Mouse (Mus musculus) MEL (cell line): ENCODE results near the gene Nkd1. TPM values are rescaled to one million over a fixed set of nuclear protein-coding genes. Genes with fewer than 3 reads are reported as not detected.

Source experiments
- DNase-seq: peaks from one replicate; pipeline ENCODE4 v3.0.0; 2011; ENCODE audit warnings: low read depth, low spot score
- H3K27ac ChIP-seq: 2 replicates; pipeline ENCODE4 v1.5.1; 2012; ENCODE audit warnings: low read depth, mild to moderate bottlenecking, control low read depth, low read length, moderate library complexity; ENCODE audit not compliant: control insufficient read depth
- H3K27me3 ChIP-seq, 2 experiments: fragments of 150-350 bp in 1 of 2; sonication (generic) in 1 of 2; 2 replicates each; pipeline ENCODE4 v1.6.1; 2012; ENCODE audit warnings: low read length in 2 of 2, mild to moderate bottlenecking in 2 of 2, improper control_type of control experiment in 1 of 2, moderate library complexity in 1 of 2; ENCODE audit not compliant: insufficient read depth in 2 of 2, control insufficient read depth in 1 of 2
- H3K36me3 ChIP-seq, 2 experiments: 2 replicates each; pipeline ENCODE4 v1.6.1; 2012 to 2014; ENCODE audit warnings: low read length in 2 of 2, improper control_type of control experiment in 1 of 2, inconsistent platforms in 1 of 2, mild to moderate bottlenecking in 1 of 2; ENCODE audit not compliant: insufficient read depth in 2 of 2, control insufficient read depth in 1 of 2
- H3K4me1 ChIP-seq, 2 experiments: fragments of 150-350 bp in 1 of 2; sonication (generic) in 1 of 2; 2 replicates each; pipeline ENCODE4 v1.6.1; 2012; ENCODE audit warnings: low read length in 2 of 2, improper control_type of control experiment in 1 of 2, mild to moderate bottlenecking in 1 of 2; ENCODE audit not compliant: insufficient read depth in 2 of 2, control insufficient read depth in 1 of 2
- H3K4me3 ChIP-seq, 2 experiments: fragments of 150-350 bp in 1 of 2; sonication (generic) in 1 of 2; 2 replicates each; pipeline ENCODE4 v1.5.1; 2012; ENCODE audit warnings: low read depth in 2 of 2, low read length in 2 of 2, mild to moderate bottlenecking in 2 of 2, moderate library complexity in 2 of 2, control low read depth in 1 of 2, improper control_type of control experiment in 1 of 2; ENCODE audit not compliant: control insufficient read depth in 1 of 2, insufficient read depth in 1 of 2
- H3K79me2 ChIP-seq: 2 replicates; pipeline ENCODE4 v1.6.1; 2012; ENCODE audit warnings: mild to moderate bottlenecking, low read length, moderate library complexity; ENCODE audit not compliant: control insufficient read depth, poor library complexity, insufficient read depth
- H3K9ac ChIP-seq: 2 replicates; pipeline ENCODE4 v1.6.1; 2012; ENCODE audit warnings: low read depth, mild to moderate bottlenecking, control low read depth, low read length, moderate library complexity; ENCODE audit not compliant: control insufficient read depth, poor library complexity, severe bottlenecking
- H3K9me3 ChIP-seq: fragments of 150-350 bp; sonication (generic); replicated peaks from 2 replicates; pipeline ENCODE4 v1.6.1; 2012; ENCODE audit warnings: mild to moderate bottlenecking, low read length, improper control_type of control experiment, moderate library complexity; ENCODE audit not compliant: insufficient read depth
- CHD1 ChIP-seq: IDR thresholded peaks from 2 replicates; pipeline ENCODE4 v1.6.1; 2012; ENCODE audit warnings: low read depth, mild to moderate bottlenecking, inconsistent platforms, low read length, improper control_type of control experiment
- CHD2 ChIP-seq: IDR thresholded peaks from 2 replicates; pipeline ENCODE4 v1.6.1; 2011; ENCODE audit warnings: low read length, improper control_type of control experiment
- E2F4 ChIP-seq: IDR thresholded peaks from 2 replicates; pipeline ENCODE4 v1.6.1; 2011; ENCODE audit warnings: low read depth, low read length, improper control_type of control experiment, borderline replicate concordance
- ELF1 ChIP-seq: IDR thresholded peaks from 2 replicates; pipeline ENCODE4 v1.6.1; 2014; ENCODE audit warnings: low read depth, mild to moderate bottlenecking, inconsistent platforms, low read length, improper control_type of control experiment, moderate library complexity
- ETS1 ChIP-seq: IDR thresholded peaks from 2 replicates; pipeline ENCODE4 v1.6.1; 2012; ENCODE audit warnings: low read depth, mild to moderate bottlenecking, inconsistent platforms, low read length, improper control_type of control experiment, moderate library complexity
- JUND ChIP-seq: IDR thresholded peaks from 2 replicates; pipeline ENCODE4 v1.6.1; 2011; ENCODE audit warnings: low read depth, mild to moderate bottlenecking, improper control_type of control experiment, low read length
- KAT2A ChIP-seq: conservative IDR thresholded peaks from 2 replicates; pipeline ENCODE4 v1.6.1; 2012; ENCODE audit warnings: low read depth, low read length, improper control_type of control experiment, inconsistent platforms
- MAX ChIP-seq: IDR thresholded peaks from 2 replicates; pipeline ENCODE4 v1.6.1; 2011; ENCODE audit warnings: low read length, improper control_type of control experiment
- MEF2A ChIP-seq: IDR thresholded peaks from 2 replicates; pipeline ENCODE4 v1.6.1; 2014; ENCODE audit warnings: low read depth, mild to moderate bottlenecking, inconsistent platforms, low read length, improper control_type of control experiment; ENCODE audit not compliant: poor library complexity, insufficient replicate concordance, severe bottlenecking; ENCODE audit errors: extremely low read depth
- MXI1 ChIP-seq: IDR thresholded peaks from 2 replicates; pipeline ENCODE4 v1.6.1; 2011; ENCODE audit warnings: mild to moderate bottlenecking, low read depth, low read length, improper control_type of control experiment
- MYB ChIP-seq: IDR thresholded peaks from 2 replicates; pipeline ENCODE4 v1.6.1; 2011; ENCODE audit warnings: mild to moderate bottlenecking, low read depth, low read length, improper control_type of control experiment
- MYC ChIP-seq: IDR thresholded peaks from 2 replicates; pipeline ENCODE4 v1.6.1; 2011; ENCODE audit warnings: low read depth, mild to moderate bottlenecking, low read length, improper control_type of control experiment, moderate library complexity
- NELFE ChIP-seq: IDR thresholded peaks from 2 replicates; pipeline ENCODE4 v1.6.1; 2011; ENCODE audit warnings: low read depth, low read length, improper control_type of control experiment
- POLR2A ChIP-seq, 2 experiments: IDR thresholded peaks; 2 replicates each; pipeline ENCODE4 v1.6.1; 2011 to 2012; ENCODE audit warnings: low read length in 2 of 2, mild to moderate bottlenecking in 2 of 2, control low read depth in 1 of 2, improper control_type of control experiment in 1 of 2, low read depth in 1 of 2, moderate library complexity in 1 of 2; ENCODE audit not compliant: control insufficient read depth in 1 of 2, insufficient read depth in 1 of 2, poor library complexity in 1 of 2
- POLR2AphosphoS5 ChIP-seq: IDR thresholded peaks from 2 replicates; pipeline ENCODE4 v1.6.1; 2012; ENCODE audit warnings: low read depth, borderline replicate concordance, mild to moderate bottlenecking, inconsistent platforms, low read length, moderate library complexity, mixed read lengths
- RAD21 ChIP-seq: IDR thresholded peaks from 2 replicates; pipeline ENCODE4 v1.6.1; 2011; ENCODE audit warnings: mild to moderate bottlenecking, low read depth, low read length, improper control_type of control experiment
- RCOR1 ChIP-seq: IDR thresholded peaks from 2 replicates; pipeline ENCODE4 v1.6.1; 2012; ENCODE audit warnings: low read depth, mild to moderate bottlenecking, inconsistent platforms, low read length, improper control_type of control experiment
- SIN3A ChIP-seq: IDR thresholded peaks from 2 replicates; pipeline ENCODE4 v1.6.1; 2012; ENCODE audit warnings: low read length, improper control_type of control experiment, inconsistent platforms
- SMC3 ChIP-seq: IDR thresholded peaks from 2 replicates; pipeline ENCODE4 v1.6.1; 2011; ENCODE audit warnings: low read depth, low read length, improper control_type of control experiment
- TAL1 ChIP-seq: IDR thresholded peaks from 2 replicates; pipeline ENCODE4 v1.6.1; 2012; ENCODE audit warnings: mild to moderate bottlenecking, inconsistent platforms, low read length, moderate library complexity, mixed read lengths
- UBTF ChIP-seq: IDR thresholded peaks from 2 replicates; pipeline ENCODE4 v1.6.1; 2012; ENCODE audit warnings: low read depth, mild to moderate bottlenecking, inconsistent platforms, low read length, improper control_type of control experiment, moderate library complexity, borderline replicate concordance; ENCODE audit not compliant: insufficient read depth
- USF1 ChIP-seq: IDR thresholded peaks from 2 replicates; pipeline ENCODE4 v1.6.1; 2014; ENCODE audit warnings: low read depth, mild to moderate bottlenecking, inconsistent platforms, low read length, improper control_type of control experiment, moderate library complexity
- ZC3H11A ChIP-seq: IDR thresholded peaks from 2 replicates; pipeline ENCODE4 v1.6.1; 2012; ENCODE audit warnings: low read depth, mild to moderate bottlenecking, inconsistent platforms, low read length, improper control_type of control experiment
- ZNF384 ChIP-seq: IDR thresholded peaks from 2 replicates; pipeline ENCODE4 v1.6.1; 2012; ENCODE audit warnings: low read depth, mild to moderate bottlenecking, inconsistent platforms, low read length, improper control_type of control experiment
- polyA plus RNA-seq, 2 experiments: library from polyadenylated mRNA; stranded (reverse) in 1 of 2; unstranded in 1 of 2; fragments of >175 nt in 1 of 2; fragments of >200 nt in 1 of 2; gene quantifications; 2 replicates each; pipeline versions ENCODE4 v1.2.1 to v1.2.4; 2012; ENCODE audit warnings: low replicate concordance in 2 of 2, low read depth in 1 of 2; ENCODE audit not compliant: insufficient read length in 2 of 2, insufficient read depth in 1 of 2, missing spikeins in 1 of 2
- total RNA-seq: library from RNA; depleted of rRNA; stranded (reverse); fragments of 300-350 nt; gene quantifications from 2 replicates; pipeline ENCODE4 v1.2.3, GENCODE M21; 2012

Gene Nkd1
- total and polyA plus RNA-seq, 3 experiments, result not detected

DNA sequence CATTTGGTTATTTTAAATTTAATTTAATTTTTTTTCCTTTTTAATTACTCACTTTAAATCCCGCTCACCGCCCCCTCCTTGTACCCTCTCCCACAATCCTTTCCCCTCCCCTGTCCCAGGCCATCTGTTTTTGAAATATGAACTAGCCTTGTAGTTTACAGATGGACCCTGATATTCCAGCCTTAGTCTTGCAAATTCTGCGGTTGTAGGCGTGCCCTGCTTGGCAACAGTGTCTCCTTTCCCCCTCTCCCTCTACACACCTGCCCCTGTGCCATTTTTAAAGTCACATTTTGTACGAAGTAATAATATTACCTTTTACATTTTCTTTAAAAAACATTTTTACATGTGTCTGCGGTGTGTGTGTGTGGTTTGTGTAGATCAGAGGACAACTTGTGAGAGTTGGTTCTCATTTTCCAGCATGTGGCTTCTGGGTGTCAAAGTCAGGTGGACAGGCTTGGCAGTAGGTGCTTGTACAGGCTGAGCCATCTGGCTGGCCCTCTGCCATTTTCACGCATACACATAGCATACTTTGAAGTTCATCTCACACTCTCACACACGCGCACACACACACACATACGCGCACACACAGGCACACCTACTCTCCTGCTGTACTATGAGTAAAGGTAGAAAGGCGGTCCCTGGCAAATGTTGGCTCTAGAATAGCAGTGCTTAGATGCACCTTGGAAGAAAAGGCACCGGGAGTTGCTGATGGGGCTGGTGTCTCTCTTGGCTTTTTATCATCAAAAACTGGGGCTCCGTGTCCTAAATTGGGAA lies 107.0 kb downstream of the Nkd1 start:
- Histone ChIP-seq H3K27me3 (no peaks in the 10 kb centered on the region; a peak in 1 of 4 replicates), H3K79me2 (no peaks in the 10 kb centered on the region), H3K9me3 (no peaks in the 10 kb centered on the region), H3K9ac (no peak overlapping the region), H3K4me3 (no peak overlapping the region), H3K4me1 (no peaks in the 10 kb centered on the region; a peak in 1 of 4 replicates), H3K27ac (no peak overlapping the region), H3K36me3 (no peaks in the 10 kb centered on the region; a peak in 1 of 4 replicates)
- DNase-seq, result no peak
- no peak for TF ChIP-seq UBTF
- TF ChIP-seq MEF2A, result no peak
- TF ChIP-seq MYB, result no peak
- no peak for TF ChIP-seq ELF1
- no peak for TF ChIP-seq MXI1
- TF ChIP-seq POLR2AphosphoS5, result no peak
- no peak for TF ChIP-seq ETS1
- TF ChIP-seq TAL1, result no peak
- TF ChIP-seq ZNF384, result no peak
- no peak for TF ChIP-seq USF1
- TF ChIP-seq POLR2A (IDR thresholded peaks at IDR 0.05; ENCODE audit: control insufficient read depth in 1 of 2, insufficient read depth in 1 of 2, low read depth in 1 of 2, low read length in 2 of 2, poor library complexity in 1 of 2), result no peak

DNA sequence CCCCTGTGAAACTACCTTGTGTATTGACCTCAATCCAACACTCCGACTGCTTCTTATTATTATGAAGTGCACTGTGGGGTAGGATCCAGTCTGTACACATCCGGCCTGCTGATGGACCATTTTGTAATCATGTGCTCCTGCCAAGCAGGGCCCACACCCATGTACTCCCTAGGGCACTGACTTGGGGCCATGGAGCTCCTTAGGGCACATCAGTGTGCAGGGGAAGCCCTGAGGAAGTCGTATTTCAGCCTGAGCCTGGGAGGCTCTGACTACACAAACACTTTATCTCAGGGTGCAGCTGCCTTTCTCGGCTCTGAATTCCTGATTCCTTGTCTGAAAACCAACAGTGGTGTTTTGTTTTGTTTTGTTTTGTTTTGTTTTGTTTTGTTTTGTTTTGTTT lies 109.1 kb downstream of the Nkd1 start:
- no peaks in the 10 kb centered on the region; a peak in 1 of 4 replicates for H3K27me3 ChIP-seq
- TF ChIP-seq KAT2A (no peak), SIN3A (no peak), E2F4 (no peak), SMC3 (no peak), CHD1 (no peak), MAX (no peak), MEF2A (no peak), USF1 (no peak), ZC3H11A (no peak), ETS1 (no peak), MXI1 (no peak), MYC (no peak), CHD2 (no peak), POLR2A (IDR thresholded peaks at IDR 0.05; ENCODE audit: control insufficient read depth in 1 of 2, insufficient read depth in 1 of 2, low read depth in 1 of 2, low read length in 2 of 2, poor library complexity in 1 of 2) (no peak), JUND (no peak), RCOR1 (no peak), RAD21 (no peak), NELFE (no peak)
- no peak for DNase-seq
- H3K9me3 ChIP-seq, result no peaks in the 10 kb centered on the region
- no peak overlapping the region for H3K9ac ChIP-seq
- no peak overlapping the region for H3K27ac ChIP-seq
- H3K36me3 ChIP-seq, result no peaks in the 10 kb centered on the region; a peak in 1 of 4 replicates
- H3K4me1 ChIP-seq, result peaks cover 0 to 4% of the 10 kb centered on the region in 2 experiments; a peak in 2 of 4 replicates
- 0 out of 2 replicates have a peak, but pooled peaks cover 2% of the 10 kb centered on the region for H3K79me2 ChIP-seq
- no peak overlapping the region for H3K4me3 ChIP-seq
